Mouse (Mus musculus) limb, embryonic 15.5 days (tissue): ENCODE data around the gene Plekhb1. TPM values are rescaled to one million over a fixed set of nuclear protein-coding genes. Genes with fewer than 3 reads are reported as not detected.

Experiments used
- ATAC-seq: fragments of 200-750 bp; cut with Nextera tagmentation; 2 replicates; pipeline ENCODE4 v1.8.0; 2017; ENCODE audit warnings: low read depth, moderate TSS enrichment; ENCODE audit not compliant: insufficient number of reproducible peaks, low FRiP score, low TSS enrichment
- H3K27ac ChIP-seq: fragments of 300-500 bp; sonication (generic); 2 replicates; pipeline ENCODE4 v1.5.1; 2015; ENCODE audit warnings: moderate library complexity, mild to moderate bottlenecking, inconsistent platforms
- H3K27me3 ChIP-seq: fragments of 300-500 bp; sonication (generic); 2 replicates; pipeline ENCODE4 v1.6.1; 2015; ENCODE audit warnings: inconsistent platforms
- H3K36me3 ChIP-seq: fragments of 300-500 bp; sonication (generic); 2 replicates; pipeline ENCODE4 v1.6.1; 2015; ENCODE audit warnings: inconsistent platforms
- H3K4me1 ChIP-seq: fragments of 300-500 bp; sonication (generic); 2 replicates; pipeline ENCODE4 v1.6.1; 2015; ENCODE audit warnings: inconsistent platforms
- H3K4me2 ChIP-seq: fragments of 300-500 bp; sonication (generic); 2 replicates; pipeline ENCODE4 v1.6.1; 2015; ENCODE audit warnings: mild to moderate bottlenecking, inconsistent platforms
- H3K4me3 ChIP-seq: fragments of 300-500 bp; sonication (generic); 2 replicates; pipeline ENCODE4 v1.5.1; 2015; ENCODE audit warnings: mild to moderate bottlenecking, inconsistent platforms
- H3K9ac ChIP-seq: fragments of 300-500 bp; sonication (generic); 2 replicates; pipeline ENCODE4 v1.6.1; 2015; ENCODE audit warnings: inconsistent platforms
- H3K9me3 ChIP-seq: fragments of 300-500 bp; sonication (generic); 2 replicates; pipeline ENCODE4 v1.6.1; 2016; ENCODE audit warnings: inconsistent platforms
- WGBS: fragments of 180-500 bp; shearing (Covaris S2); methylation state at CpG from one replicate; pipeline ENCODE4 v1.1.7; 2015; 5-methylcytosine and 5-hydroxymethylcytosine counted together
- polyA plus RNA-seq: library from polyadenylated mRNA; unstranded; fragments of >200 nt; fragmentation: Nextera tagmentation; extraction: Ambion mirVana; gene quantifications from 2 replicates; pipeline ENCODE4 v1.2.1, GENCODE M21; 2015

Plekhb1 gene
- polyA plus RNA-seq, 1 experiment from 2014 or later: 4.5 TPM

GRCm38 (mm10) chr7:100678948-100679880 is 17.0 kb upstream of the Plekhb1 start:
- Histone ChIP-seq H3K9ac (no peak overlapping the region), H3K9me3 (no peaks in the 10 kb centered on the region), H3K4me3 (no peak overlapping the region), H3K27ac (0 out of 2 replicates have a peak overlapping the region, but pooled peaks have one; percentile 27), H3K4me2 (no peak overlapping the region), H3K36me3 (no peaks in the 10 kb centered on the region), H3K4me1 (peaks cover 9% of the 10 kb centered on the region), H3K27me3 (no peaks in the 10 kb centered on the region)
- no peak for ATAC-seq
- WGBS: 45% methylated on average over 15 of the region's 15 CpGs

GRCm38 (mm10) chr7:100678052-100678451 is 15.8 kb upstream of the Plekhb1 start:
- Histone ChIP-seq H3K4me1 (peaks cover 9% of the 10 kb centered on the region), H3K9me3 (no peaks in the 10 kb centered on the region), H3K4me2 (no peak overlapping the region), H3K36me3 (no peaks in the 10 kb centered on the region), H3K4me3 (no peak overlapping the region), H3K27ac (no peak overlapping the region; the same call in 1 of the 2 replicates), H3K9ac (no peak overlapping the region), H3K27me3 (no peaks in the 10 kb centered on the region)
- WGBS: 52% methylated on average over 5 of the region's 5 CpGs
- no peak for ATAC-seq

GRCm38 (mm10) chr7:100674941-100675340 is 12.7 kb upstream of the Plekhb1 start:
- Histone ChIP-seq H3K27me3 (no peaks in the 10 kb centered on the region), H3K9ac (no peak overlapping the region), H3K4me3 (no peak overlapping the region), H3K36me3 (no peaks in the 10 kb centered on the region), H3K27ac (no peak overlapping the region), H3K9me3 (no peaks in the 10 kb centered on the region), H3K4me1 (peaks cover 9% of the 10 kb centered on the region), H3K4me2 (no peak overlapping the region)
- no peak for ATAC-seq
- WGBS: 88% methylated on average over 2 of the region's 2 CpGs

- Histone ChIP-seq H3K4me3 (no peak overlapping the region), H3K36me3 (no peaks in the 10 kb centered on the region), H3K4me2 (no peak overlapping the region), H3K4me1 (no peaks in the 10 kb centered on the region), H3K27ac (no peak overlapping the region), H3K9me3 (no peaks in the 10 kb centered on the region), H3K9ac (no peak overlapping the region), H3K27me3 (no peaks in the 10 kb centered on the region)
- ATAC-seq: no peak
- 79% methylated on average over 7 of the region's 7 CpGs for WGBS
Observed at GRCm38 (mm10) chr7:100673452-100673851, 11.2 kb upstream of the Plekhb1 start.

GRCm38 (mm10) chr7:100670646-100671045 is 8.4 kb upstream of the Plekhb1 start:
- ATAC-seq: no peak
- H3K4me1 ChIP-seq: no peaks in the 10 kb centered on the region
- H3K4me3 ChIP-seq: no peak overlapping the region
- H3K9ac ChIP-seq: no peak overlapping the region
- no peaks in the 10 kb centered on the region for H3K36me3 ChIP-seq
- no peaks in the 10 kb centered on the region for H3K27me3 ChIP-seq
- no peak overlapping the region for H3K27ac ChIP-seq
- 81% methylated on average over 5 of the region's 5 CpGs for WGBS
- no peaks in the 10 kb centered on the region for H3K9me3 ChIP-seq
- no peak overlapping the region for H3K4me2 ChIP-seq

GRCm38 (mm10) chr7:100663729-100664304 is 1.6 kb upstream of the Plekhb1 start:
- Histone ChIP-seq H3K27me3 (no peaks in the 10 kb centered on the region), H3K27ac (no peak overlapping the region), H3K36me3 (no peaks in the 10 kb centered on the region), H3K4me3 (no peak overlapping the region), H3K4me1 (peaks cover 11% of the 10 kb centered on the region), H3K4me2 (no peak overlapping the region), H3K9me3 (no peaks in the 10 kb centered on the region), H3K9ac (no peak overlapping the region)
- ATAC-seq: no peak
- 70% methylated on average over 11 of the region's 11 CpGs for WGBS

- Histone ChIP-seq H3K9me3 (no peaks in the 10 kb centered on the region), H3K9ac (no peak overlapping the region), H3K36me3 (no peaks in the 10 kb centered on the region), H3K27me3 (no peaks in the 10 kb centered on the region), H3K4me3 (no peak overlapping the region), H3K4me2 (peak overlapping the region; percentile 24; the same call in 1 of the 2 replicates), H3K4me1 (peaks cover 14% of the 10 kb centered on the region), H3K27ac (no peak overlapping the region)
- ATAC-seq: peak; percentile 67; the same call in 1 of the 2 replicates
- WGBS: 2% methylated on average over 13 of the region's 13 CpGs
Observed at GRCm38 (mm10) chr7:100663190-100663589, 976 bp upstream of the Plekhb1 start.

- Histone ChIP-seq H3K27me3 (no peaks in the 10 kb centered on the region), H3K27ac (no peak overlapping the region), H3K4me2 (no peak overlapping the region), H3K9ac (no peak overlapping the region), H3K9me3 (no peaks in the 10 kb centered on the region), H3K4me3 (no peak overlapping the region), H3K36me3 (no peaks in the 10 kb centered on the region), H3K4me1 (peaks cover 15% of the 10 kb centered on the region)
- 89% methylated on average over 7 of the region's 7 CpGs for WGBS
- no peak for ATAC-seq
Observed at GRCm38 (mm10) chr7:100661264-100661663, 950 bp downstream of the Plekhb1 start.

- H3K4me1 ChIP-seq: peaks cover 14% of the 10 kb centered on the region
- 21% methylated on average over 18 of the region's 18 CpGs for WGBS
- H3K4me2 ChIP-seq: peak overlapping the region; percentile 34; the same call in 1 of the 2 replicates
- no peak overlapping the region for H3K4me3 ChIP-seq
- no peaks in the 10 kb centered on the region for H3K27me3 ChIP-seq
- no peak overlapping the region for H3K9ac ChIP-seq
- no peak overlapping the region for H3K27ac ChIP-seq
- H3K36me3 ChIP-seq: no peaks in the 10 kb centered on the region
- H3K9me3 ChIP-seq: no peaks in the 10 kb centered on the region
- ATAC-seq: no peak
Observed at GRCm38 (mm10) chr7:100658093-100658578, 4.1 kb downstream of the Plekhb1 start.

- no peak for ATAC-seq
- Histone ChIP-seq H3K9ac (no peak overlapping the region), H3K4me2 (no peak overlapping the region), H3K27ac (no peak overlapping the region), H3K36me3 (no peaks in the 10 kb centered on the region), H3K4me3 (no peak overlapping the region), H3K27me3 (no peaks in the 10 kb centered on the region), H3K4me1 (peaks cover 11% of the 10 kb centered on the region), H3K9me3 (no peaks in the 10 kb centered on the region)
- 25% methylated on average over 5 of the region's 5 CpGs for WGBS
Observed at GRCm38 (mm10) chr7:100656739-100657138, 5.5 kb downstream of the Plekhb1 start.

GRCm38 (mm10) chr7:100654441-100654840 is 7.8 kb downstream of the Plekhb1 start:
- H3K36me3 ChIP-seq: no peaks in the 10 kb centered on the region
- 77% methylated on average over 8 of the region's 8 CpGs for WGBS
- no peaks in the 10 kb centered on the region; the same call in 1 of the 2 replicates for H3K9me3 ChIP-seq
- H3K4me2 ChIP-seq: no peak overlapping the region
- ATAC-seq: no peak
- H3K4me1 ChIP-seq: peaks cover 14% of the 10 kb centered on the region
- H3K27ac ChIP-seq: no peak overlapping the region
- H3K4me3 ChIP-seq: no peak overlapping the region
- H3K9ac ChIP-seq: no peak overlapping the region
- no peaks in the 10 kb centered on the region for H3K27me3 ChIP-seq
